Mouse (Mus musculus) ES-Bruce4 (cell line): Measurements from ENCODE around the gene Mycbpap.

ENCODE experiments used
- CTCF ChIP-seq: IDR thresholded peaks from one replicate; pipeline ENCODE4 v1.8.1; 2011; ENCODE audit warnings: low read depth, low read length
- EP300 ChIP-seq: IDR thresholded peaks from 2 replicates; pipeline ENCODE4 v1.6.1; 2011; ENCODE audit warnings: low read depth, low read length; ENCODE audit not compliant: insufficient read depth
- POLR2A ChIP-seq: IDR thresholded peaks from one replicate; pipeline ENCODE4 v1.8.1; 2011; ENCODE audit warnings: low read length; ENCODE audit not compliant: insufficient read depth

- TF ChIP-seq CTCF, result no peak
- TF ChIP-seq EP300, result no peak
- TF ChIP-seq POLR2A, result no peak
Measured at GRCm38 (mm10) chr11:94564437-94565150, 43.1 kb upstream of the Mycbpap start, which contains the start of gene Chad.
